Comparison of ENCODE assay signal across 8 mouse cellular contexts in the genomic region with DNA sequence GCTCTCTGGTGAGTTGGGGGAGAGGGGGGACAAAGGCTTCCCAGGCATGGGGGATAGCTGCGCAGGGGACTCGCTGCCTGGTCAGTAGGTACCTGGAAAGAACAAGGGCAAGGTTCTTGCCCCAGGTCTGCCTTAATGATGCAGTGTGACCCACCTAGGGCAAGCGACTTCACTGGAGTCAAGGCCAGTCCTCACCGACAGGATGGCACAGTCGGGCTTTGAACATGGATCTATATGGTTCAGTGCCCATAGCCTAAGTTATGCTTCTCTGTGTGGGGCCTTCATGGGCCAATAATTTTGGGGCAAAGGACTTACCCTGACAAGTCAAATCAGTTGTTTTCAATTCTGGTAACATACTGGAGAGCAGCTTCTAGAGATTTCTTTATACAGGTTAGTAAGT. TPM values are rescaled to one million over a fixed set of nuclear protein-coding genes. Genes with fewer than 3 reads are reported as not detected.
DNase-seq lines count a peak whose midpoint lies in the region; ATAC-seq and TF ChIP-seq lines count a peak whose summit lies in the region.

No protein-coding gene starts in this region.

- ATAC-seq in liver, embryonic 13.5 days (ENCODE audit: low read depth), result no peak

- no peak for TF ChIP-seq CTCF in cerebellum, adult 2 months (IDR thresholded peaks at IDR 0.05; ENCODE audit: borderline replicate concordance, insufficient read depth, low read depth, low read length)
- no peak for TF ChIP-seq CTCF in thymus, adult 2 months (IDR thresholded peaks at IDR 0.05; ENCODE audit: borderline replicate concordance, control insufficient read depth, extremely low read depth, insufficient read depth, low read length, poor library complexity)

- no peaks in the 10 kb centered on the region; the same call in 1 of the 2 replicates for H3K27me3 ChIP-seq in cerebellum, adult 2 months (ENCODE audit: control insufficient read depth, insufficient read depth, low read length)
- no peaks in the 10 kb centered on the region; the same call in 1 of the 2 replicates for H3K27me3 ChIP-seq in thymus, adult 2 months (ENCODE audit: control insufficient read depth, insufficient read depth, low read length)
- H3K27me3 ChIP-seq in liver, embryonic 13.5 days, result peaks cover 71% of the 10 kb centered on the region

- peak overlapping the region; percentile 63 for H3K4me3 ChIP-seq in cerebellum, adult 2 months (replicated peaks; ENCODE audit: insufficient read depth, low read depth, low read length)
- H3K4me3 ChIP-seq in thymus, adult 2 months (ENCODE audit: control insufficient read depth, insufficient read depth, low read length), result peak overlapping the region; percentile 78; the same call in 1 of the 2 replicates
- peak overlapping the region; percentile 56 for H3K4me3 ChIP-seq in liver, embryonic 13.5 days (replicated peaks)

- H3K9ac ChIP-seq in liver, embryonic 13.5 days, result no peak overlapping the region

- H3K9me3 ChIP-seq in liver, embryonic 13.5 days (replicated peaks), result no peaks in the 10 kb centered on the region

- no peaks in the 10 kb centered on the region for H3K36me3 ChIP-seq in thymus, adult 2 months (ENCODE audit: control insufficient read depth, insufficient read depth, low read length)
- no peaks in the 10 kb centered on the region for H3K36me3 ChIP-seq in liver, embryonic 13.5 days

- H3K4me1 ChIP-seq in cerebellum, adult 2 months (ENCODE audit: control insufficient read depth, insufficient read depth, low read length), result no peaks in the 10 kb centered on the region; the same call in 1 of the 2 replicates
- peaks cover 9% of the 10 kb centered on the region; the same call in 1 of the 2 replicates for H3K4me1 ChIP-seq in thymus, adult 2 months (replicated peaks; ENCODE audit: control insufficient read depth, insufficient read depth, low read length)
- peaks cover 9% of the 10 kb centered on the region; the same call in 1 of the 2 replicates for H3K4me1 ChIP-seq in liver, embryonic 13.5 days (replicated peaks)

- H3K4me2 ChIP-seq in liver, embryonic 13.5 days, result peak overlapping the region; percentile 59

- WGBS in cerebellum, adult 2 months, result 20% methylated on average over 5 of the region's 5 CpGs
- 42% methylated on average over 5 of the region's 5 CpGs for WGBS in thymus, adult 2 months
- 10% methylated on average over 5 of the region's 5 CpGs for WGBS in liver, embryonic 13.5 days (ENCODE audit: insufficient replicate concordance)

- no peak overlapping the region for H3K27ac ChIP-seq in cerebellum, adult 2 months (ENCODE audit: insufficient read depth, low read length)
- no peak overlapping the region for H3K27ac ChIP-seq in thymus, adult 2 months (ENCODE audit: control insufficient read depth, insufficient read depth, low read length)
- no peak overlapping the region for H3K27ac ChIP-seq in liver, embryonic 13.5 days

- no peak for DNase-seq in cerebellum, adult 2 months
- DNase-seq in cerebellum, postnatal 4 days (ENCODE audit: low spot score in 2 of 2), result no peak
- no peak for DNase-seq in thymus, adult 2 months
- DNase-seq in thymus, postnatal 10 days (ENCODE audit: low spot score in 2 of 2), result no peak
- DNase-seq in liver, embryonic 13.5 days, result no peak
- no peak for DNase-seq in cerebellum, adult 11 months
- no peak for DNase-seq in frontal cortex, postnatal 25 days (ENCODE audit: low spot score in 2 of 2)
- DNase-seq in frontal cortex, postnatal 10 days (ENCODE audit: low spot score in 2 of 2), result no peak

- no peak for TF ChIP-seq POLR2A in cerebellum, adult 2 months (IDR thresholded peaks at IDR 0.05; ENCODE audit: borderline replicate concordance, insufficient read depth, low read length)
- TF ChIP-seq POLR2A in thymus, adult 2 months (IDR thresholded peaks at IDR 0.05; ENCODE audit: control insufficient read depth, extremely low read depth, insufficient read depth, low read length, poor library complexity), result no peak

RNA-seq across cellular contexts. Expression of a gene that starts 0.5 kb away (rescaled TPM):
- 22.4 and 23.7 TPM in 2 replicates for polyA plus RNA-seq in cerebellum, adult 2 months (2012; rRNA removed)
- polyA plus RNA-seq in thymus, adult 2 months (2012; rRNA removed), result 5.1 TPM in 2 replicates
- polyA plus RNA-seq in liver, embryonic 13.5 days (2015; fragmentation: Nextera tagmentation; extraction: Ambion mirVana), result 0.66 and 0.71 TPM in 2 replicates

RNA-seq across cellular contexts. Expression of a gene that starts 57.3 kb away (rescaled TPM):
- not detected in 2 replicates for polyA plus RNA-seq in cerebellum, adult 2 months (2012; rRNA removed)
- polyA plus RNA-seq in thymus, adult 2 months (2012; rRNA removed), result 1.1 and 1.5 TPM in 2 replicates
- 0.62 and 0.80 TPM in 2 replicates for polyA plus RNA-seq in liver, embryonic 13.5 days (2015; fragmentation: Nextera tagmentation; extraction: Ambion mirVana)
